ENCODE assay signal across 30 mouse cellular contexts in genomic region chr4:115656535-115656922, GRCm38 (mm10). TPM values are rescaled to one million over a fixed set of nuclear protein-coding genes. Genes with fewer than 3 reads are reported as not detected.
"Had no signal": no experiment of that assay in that cellular context is flagged by ENCODE, and none has a peak within 500 bp of the region (broad histone marks: within the 10 kb centered on the region; RNA-seq: fewer than 3 reads in every experiment).

No protein-coding gene starts in this region.

RNA-seq across cellular contexts. Expression of gene Cyp4b1, which starts 9.0 kb away (rescaled TPM):
- total RNA-seq: granulocyte monocyte progenitor cell, adult 5-6 weeks had no signal
- polyA plus RNA-seq: embryonic facial prominence, embryonic 10.5 days; embryonic facial prominence, embryonic 11.5 days; forebrain, embryonic 10.5 days; forebrain, embryonic 11.5 days; forebrain, embryonic 13.5 days had no signal

RNA-seq across cellular contexts. Expression of gene Cyp4a32, which starts 55.8 kb away (rescaled TPM):
- total RNA-seq: common myeloid progenitor, adult 5-6 weeks; gastrocnemius, adult 18-20 months; gastrocnemius, adult 2 months; gastrocnemius, adult 8-10 months; gastrocnemius, postnatal 10 days; gastrocnemius, postnatal 14 days; gastrocnemius, postnatal 25 days; gastrocnemius, postnatal 36 days; gastrocnemius, postnatal 4 days; granulocyte monocyte progenitor cell, adult 5-6 weeks; heart, adult 18-20 months; heart, adult 2 months; heart, adult 8-10 months had no signal
- polyA plus RNA-seq: cortical plate, adult 2 months; embryonic facial prominence, embryonic 10.5 days; embryonic facial prominence, embryonic 11.5 days; embryonic facial prominence, embryonic 12.5 days; embryonic facial prominence, embryonic 13.5 days; embryonic facial prominence, embryonic 14.5 days; embryonic facial prominence, embryonic 15.5 days; erythroblast, embryonic 14.5 days; forebrain, embryonic 10.5 days; forebrain, embryonic 11.5 days; forebrain, embryonic 12.5 days; forebrain, embryonic 13.5 days; forebrain, embryonic 14.5 days; forebrain, embryonic 15.5 days; forebrain, embryonic 16.5 days; frontal cortex, adult 2 months; gonadal fat pad, adult 2 months; heart, adult 2 months had no signal
